Mouse (Mus musculus): ENCODE measurements around the gene Gxylt1.

DNA sequence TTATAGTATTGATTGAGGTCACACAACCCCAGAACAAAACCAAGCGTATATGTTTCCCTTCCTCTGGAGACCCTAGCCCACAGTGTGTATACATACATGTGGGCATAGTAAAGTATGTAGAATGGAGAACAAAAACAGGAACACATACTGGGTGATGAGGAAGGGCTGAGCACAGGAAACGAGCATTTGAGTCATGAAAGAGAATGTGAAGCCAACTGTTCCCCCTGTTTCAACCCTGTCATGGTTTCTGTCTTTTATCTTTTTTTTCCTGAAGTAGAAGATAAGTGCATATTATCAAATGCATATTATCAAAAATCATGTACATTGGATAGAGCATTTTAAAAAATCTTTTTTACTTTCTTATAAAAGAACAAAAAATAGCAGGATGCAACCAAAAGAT lies 12.6 kb upstream of the Gxylt1 start:
- TF ChIP-seq CTCF (IDR thresholded peaks at IDR 0.05; ENCODE audit: low read depth, low read length) (no peak), POLR2A (IDR thresholded peaks at IDR 0.05; ENCODE audit: insufficient read depth, low read length) (no peak)

All from ES-Bruce4 (cell line).